Mouse (Mus musculus) mouse embryonic stem cell (cell line): ENCODE results near the gene Olfr561.

Source experiments
- in situ Hi-C, 2 experiments: fragments of 300-500 bp; cut with MboI; formaldehyde crosslinking; loops; 1 replicate in 1 of 2; 3 replicates in 1 of 2; pipeline ENCODE4 v1.14.3; 2019 to 2020; ENCODE audit warnings: low sequenced_read_pairs in 2 of 2, low pct_unique_long_range_greater_than_20kb in 1 of 2, mixed read lengths in 1 of 2; ENCODE audit not compliant: unreplicated experiment in 1 of 2

Gene Olfr561

GRCm38 (mm10) chr7:102770921-102771320 is at the start of gene Olfr561:
Gene Olfr561 (plus strand): TSS chr7:102771221.
- in situ Hi-C loops, result no loop called here

- in situ Hi-C loops, result no loop called here
Measured at GRCm38 (mm10) chr7:102727391-102727790, 43.6 kb upstream of the Olfr561 start, which contains the start of gene Olfr559. Gene Olfr559 (minus strand): TSS chr7:102727491.

- in situ Hi-C loops, result no loop called here
Measured at GRCm38 (mm10) chr7:102733793-102734192, 37.2 kb upstream of the Olfr561 start.

GRCm38 (mm10) chr7:102737705-102738104 is 33.3 kb upstream of the Olfr561 start:
- in situ Hi-C loops, result no loop called here

- in situ Hi-C loops, result no loop called here
Measured at GRCm38 (mm10) chr7:102752086-102752485, 18.9 kb upstream of the Olfr561 start.

- in situ Hi-C loops, result no loop called here
Measured at GRCm38 (mm10) chr7:102759266-102759665, 11.8 kb upstream of the Olfr561 start, which contains the start of the genes Olfr560 and Olfr78. Gene Olfr560 (minus strand): TSS chr7:102759366. Gene Olfr78 (minus strand): TSS chr7:102759471.

GRCm38 (mm10) chr7:102803180-102803579 is 32.2 kb downstream of the Olfr561 start, which contains the start of gene Olfr564:
Gene Olfr564 (plus strand): TSS chr7:102803480.
- in situ Hi-C loops, result no loop called here
